Mouse (Mus musculus): Measurements from ENCODE around the gene Snx21.
A peak's percentile ranks its signal among the peaks of the same experiment; 100 is the strongest.

DNA sequence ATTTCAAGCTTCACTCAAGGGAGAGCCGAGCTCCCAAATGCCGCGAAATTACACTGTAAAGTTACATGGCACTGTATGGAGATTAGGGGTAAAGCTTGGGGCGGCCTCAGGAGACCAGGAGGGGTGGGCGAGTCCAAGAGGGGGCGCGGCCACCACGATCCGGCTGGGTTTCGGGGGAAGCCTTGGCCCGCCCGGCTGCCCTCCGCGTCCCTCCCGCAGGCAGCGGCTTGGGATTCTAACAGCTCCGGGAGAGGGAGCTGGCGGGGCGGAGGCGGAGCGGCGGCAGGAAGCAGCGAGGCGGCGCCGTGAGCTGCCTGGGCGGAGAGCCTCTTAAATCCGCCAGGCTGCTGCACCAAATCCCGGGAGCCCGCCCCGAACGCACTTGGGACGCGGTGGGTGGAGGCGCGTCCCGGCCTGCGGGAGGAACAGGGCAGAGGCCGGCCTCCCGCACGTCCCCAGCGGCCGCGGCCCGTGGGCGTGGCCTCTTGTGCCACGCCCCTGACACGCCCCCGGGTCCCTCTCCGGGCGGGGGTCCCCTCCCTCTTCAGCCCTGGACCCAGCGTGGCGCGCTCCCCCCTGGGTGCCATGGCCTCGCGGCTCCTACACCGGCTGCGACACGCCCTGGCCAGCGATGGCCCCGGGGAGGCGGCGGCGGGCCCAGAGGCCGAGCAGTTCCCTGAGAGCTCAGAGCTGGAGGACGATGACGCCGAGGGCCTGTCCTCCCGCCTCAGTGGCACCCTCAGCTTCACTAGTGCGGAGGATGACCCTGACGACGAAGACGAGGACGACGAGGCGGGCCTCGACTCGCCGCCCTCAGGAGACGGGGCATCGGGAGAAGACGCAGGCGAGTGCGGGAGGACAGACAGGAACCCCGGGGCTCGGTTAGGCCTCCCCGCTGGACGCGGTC is at the start of gene Snx21:
- TF ChIP-seq MAX (IDR thresholded peaks at IDR 0.05; ENCODE audit: low read depth) = no peak
- no peak for TF ChIP-seq USF1 (IDR thresholded peaks at IDR 0.05; ENCODE audit: low read depth)
- peak; percentile 81 for TF ChIP-seq POLR2AphosphoS2 (IDR thresholded peaks at IDR 0.05; ENCODE audit: insufficient read length, low read depth)
- peak; percentile 84 for TF ChIP-seq POLR2A (IDR thresholded peaks at IDR 0.05; ENCODE audit: insufficient read length, low read depth)
- TF ChIP-seq E2F4 (IDR thresholded peaks at IDR 0.05; ENCODE audit: insufficient read depth) = no peak
- no peak for TF ChIP-seq MYOG (IDR thresholded peaks at IDR 0.05; ENCODE audit: control insufficient read depth in 1 of 3, insufficient read depth in 1 of 3, insufficient read length in 2 of 3, low read depth in 2 of 3)

All from myocyte (in vitro differentiated cells).